Mouse (Mus musculus): ENCODE results near the gene Mvp. TPM values are rescaled to one million over a fixed set of nuclear protein-coding genes. Genes with fewer than 3 reads are reported as not detected.

Gene Mvp
- polyA plus RNA-seq, 1 experiment from 2014 or later = 44.6 TPM

DNA sequence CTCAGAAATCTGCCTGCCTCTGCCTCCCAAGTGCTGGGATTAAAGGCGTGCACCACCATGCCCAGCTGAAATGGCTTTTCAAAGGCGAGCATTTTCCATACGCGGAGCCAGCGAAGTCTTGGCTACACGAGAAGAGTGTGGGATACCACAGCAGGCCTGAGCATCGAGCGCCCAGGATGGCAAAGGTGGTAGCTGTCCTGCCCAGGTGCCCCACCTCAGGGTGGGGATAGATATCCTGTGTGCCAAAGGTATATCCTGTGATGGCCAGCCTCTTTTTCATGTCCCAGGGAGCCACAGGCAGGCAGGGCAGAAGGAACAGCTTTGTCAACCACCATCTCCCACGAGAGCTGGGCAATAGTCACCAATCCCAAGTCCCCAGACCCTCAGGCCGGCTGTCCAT is 1.6 kb downstream of the Mvp start:
- 93% methylated on average over 10 of the region's 10 CpGs for WGBS
- H3K27me3 ChIP-seq (replicated peaks; ENCODE audit: insufficient read depth, low read length) = no peaks in the 10 kb centered on the region
- H3K36me3 ChIP-seq (ENCODE audit: insufficient read depth, low read length) = no peaks in the 10 kb centered on the region
- peaks cover 4% of the 10 kb centered on the region; the same call in 1 of the 2 replicates for H3K4me1 ChIP-seq (ENCODE audit: insufficient read depth, low read depth, low read length)
- H3K9ac ChIP-seq (replicated peaks; ENCODE audit: low read depth) = no peak overlapping the region
- no peaks in the 10 kb centered on the region for H3K9me3 ChIP-seq (ENCODE audit: low read length)
- TF ChIP-seq CTCF (IDR thresholded peaks at IDR 0.05) (no peak), EP300 (IDR thresholded peaks at IDR 0.05) (no peak)
- H3K27ac ChIP-seq (ENCODE audit: low read length) = no peak overlapping the region
- no peak overlapping the region for H3K4me2 ChIP-seq (replicated peaks; ENCODE audit: low read depth, low read length)
- ATAC-seq = no peak
- DNase-seq (ENCODE audit: low spot score) = no peak
- H3K4me3 ChIP-seq (ENCODE audit: low read depth, low read length) = no peak overlapping the region

DNA sequence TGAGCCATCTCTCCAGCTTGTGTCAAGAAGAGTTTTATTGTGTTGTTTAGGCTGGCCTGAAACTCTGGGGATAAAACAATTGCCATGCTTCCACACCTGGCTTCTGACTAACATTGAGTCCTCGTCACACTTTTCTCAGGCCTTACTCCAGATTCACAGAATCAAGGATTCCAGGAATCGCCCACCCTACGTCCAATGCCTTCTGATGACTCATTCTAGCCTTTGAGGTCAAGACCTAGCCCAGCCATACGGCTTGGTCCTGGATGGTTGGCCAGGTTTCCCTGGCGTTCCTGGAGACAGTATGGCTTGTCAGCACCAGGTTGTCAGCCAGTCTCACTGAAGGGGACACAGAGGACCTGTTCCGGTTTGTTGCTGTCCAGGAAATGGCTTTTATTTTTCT is 2.0 kb downstream of the Mvp start:
- no peak overlapping the region for H3K4me3 ChIP-seq (ENCODE audit: low read depth, low read length)
- 75% methylated on average over 6 of the region's 6 CpGs for WGBS
- no peaks in the 10 kb centered on the region for H3K27me3 ChIP-seq (replicated peaks; ENCODE audit: insufficient read depth, low read length)
- H3K4me2 ChIP-seq (replicated peaks; ENCODE audit: low read depth, low read length) = no peak overlapping the region
- H3K9ac ChIP-seq (replicated peaks; ENCODE audit: low read depth) = no peak overlapping the region
- no peak for ATAC-seq
- no peak for TF ChIP-seq CTCF (IDR thresholded peaks at IDR 0.05)
- no peak for TF ChIP-seq EP300 (IDR thresholded peaks at IDR 0.05)
- no peak overlapping the region for H3K27ac ChIP-seq (ENCODE audit: low read length)
- no peaks in the 10 kb centered on the region for H3K36me3 ChIP-seq (ENCODE audit: insufficient read depth, low read length)
- no peak for DNase-seq (ENCODE audit: low spot score)
- H3K9me3 ChIP-seq (ENCODE audit: low read length) = no peaks in the 10 kb centered on the region
- H3K4me1 ChIP-seq (ENCODE audit: insufficient read depth, low read depth, low read length) = peaks cover 4% of the 10 kb centered on the region; the same call in 1 of the 2 replicates

DNA sequence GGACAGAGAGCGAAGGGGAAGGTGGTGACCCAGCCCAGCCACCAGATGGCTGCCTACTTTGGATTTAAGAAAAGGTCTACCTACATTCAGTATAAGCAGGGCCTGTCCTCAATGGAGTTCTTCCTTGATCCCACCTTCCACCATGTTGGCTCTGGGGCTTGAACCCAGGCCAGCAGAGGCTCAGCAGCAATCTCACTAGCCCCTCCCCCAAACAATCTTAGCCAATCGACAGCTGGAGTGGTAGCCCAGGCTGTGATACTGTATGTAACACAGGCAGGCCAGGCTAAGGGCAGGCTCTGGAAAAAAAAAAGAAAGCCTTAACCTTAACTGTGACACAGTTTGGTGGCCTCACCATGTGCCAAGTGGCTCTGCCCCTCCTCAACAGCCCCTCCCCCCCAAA is 2.7 kb downstream of the Mvp start:
- Histone ChIP-seq H3K27ac (ENCODE audit: low read length) (no peak overlapping the region), H3K4me1 (ENCODE audit: insufficient read depth, low read depth, low read length) (peaks cover 4% of the 10 kb centered on the region; the same call in 1 of the 2 replicates), H3K27me3 (replicated peaks; ENCODE audit: insufficient read depth, low read length) (no peaks in the 10 kb centered on the region), H3K36me3 (ENCODE audit: insufficient read depth, low read length) (no peaks in the 10 kb centered on the region), H3K4me2 (replicated peaks; ENCODE audit: low read depth, low read length) (no peak overlapping the region), H3K9ac (replicated peaks; ENCODE audit: low read depth) (no peak overlapping the region), H3K4me3 (ENCODE audit: low read depth, low read length) (no peak overlapping the region), H3K9me3 (ENCODE audit: low read length) (no peaks in the 10 kb centered on the region)
- no peak for ATAC-seq
- TF ChIP-seq CTCF (IDR thresholded peaks at IDR 0.05) (no peak), EP300 (IDR thresholded peaks at IDR 0.05) (no peak)
- WGBS = 60% methylated on average over 2 of the region's 2 CpGs
- DNase-seq (ENCODE audit: low spot score) = no peak

DNA sequence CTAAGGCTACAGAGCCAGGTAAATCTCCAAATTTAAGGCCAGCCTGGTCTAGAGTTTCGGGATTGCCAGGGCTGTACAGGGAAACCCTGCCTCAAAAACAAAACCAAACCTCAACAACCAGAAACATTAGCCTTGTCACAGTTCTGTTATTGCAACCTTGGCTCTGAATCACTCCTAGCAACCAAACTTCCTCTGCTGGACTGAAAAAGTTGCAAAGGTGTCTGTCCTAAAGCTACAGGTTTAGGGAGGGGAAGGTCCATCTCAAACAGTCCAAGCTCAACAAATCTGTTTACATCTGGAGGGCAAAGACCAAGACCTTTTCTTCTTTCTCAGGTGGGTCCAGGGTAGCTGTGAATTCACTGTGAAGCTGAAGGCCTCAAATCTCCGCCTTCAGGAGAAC is 3.4 kb downstream of the Mvp start:
- no peak for TF ChIP-seq CTCF (IDR thresholded peaks at IDR 0.05)
- no peak for TF ChIP-seq EP300 (IDR thresholded peaks at IDR 0.05)
- 85% methylated on average over 2 of the region's 2 CpGs for WGBS
- ATAC-seq = no peak

DNA sequence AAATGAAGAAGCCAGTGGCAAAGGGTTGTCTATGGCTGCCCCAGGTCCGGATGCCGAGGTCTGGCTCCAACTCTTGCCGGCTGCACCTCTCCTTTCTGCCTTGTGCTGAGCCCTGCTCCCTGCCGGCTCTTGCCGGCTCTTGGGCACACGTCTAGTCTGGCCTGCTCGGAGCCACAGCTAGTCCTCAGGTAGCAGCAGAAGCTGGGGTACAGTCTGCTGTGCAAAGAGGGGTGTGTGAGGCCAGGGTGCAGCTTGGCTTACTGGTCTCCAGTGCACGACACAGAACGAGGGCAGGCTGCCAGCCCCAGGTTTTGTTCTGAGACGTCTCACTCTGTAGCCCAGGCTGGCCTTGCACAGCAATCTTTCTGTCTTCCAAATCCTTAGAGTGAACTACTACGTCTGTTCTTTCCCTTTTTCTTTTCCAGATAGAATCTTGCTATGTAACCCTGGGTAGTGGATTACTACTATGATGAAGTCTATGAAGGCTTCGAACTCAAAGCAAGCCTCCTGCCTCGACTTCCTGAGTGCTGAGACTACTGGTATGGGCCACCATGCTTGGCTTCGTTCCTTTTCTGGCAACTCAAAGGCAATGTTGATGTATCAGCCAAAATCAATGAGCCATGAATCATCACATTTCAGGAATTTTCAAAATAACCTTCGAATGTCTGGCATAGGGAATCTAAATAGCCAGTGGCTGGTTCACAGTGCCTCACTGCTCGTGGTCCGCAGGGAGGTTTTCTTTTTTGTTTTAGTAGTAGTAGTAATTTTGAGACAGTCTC is 4.9 kb downstream of the Mvp start:
- Histone ChIP-seq H3K9me3 (ENCODE audit: low read length) (no peaks in the 10 kb centered on the region), H3K36me3 (ENCODE audit: insufficient read depth, low read length) (no peaks in the 10 kb centered on the region), H3K4me2 (replicated peaks; ENCODE audit: low read depth, low read length) (no peak overlapping the region), H3K4me1 (ENCODE audit: insufficient read depth, low read depth, low read length) (no peaks in the 10 kb centered on the region; the same call in 1 of the 2 replicates), H3K4me3 (ENCODE audit: low read depth, low read length) (no peak overlapping the region), H3K27me3 (replicated peaks; ENCODE audit: insufficient read depth, low read length) (no peaks in the 10 kb centered on the region), H3K9ac (replicated peaks; ENCODE audit: low read depth) (no peak overlapping the region), H3K27ac (ENCODE audit: low read length) (peak overlapping the region; percentile 86)
- ATAC-seq = no peak
- DNase-seq (ENCODE audit: low spot score) = no peak
- WGBS = 76% methylated on average over 17 of the region's 17 CpGs
- TF ChIP-seq CTCF (IDR thresholded peaks at IDR 0.05) = no peak
- TF ChIP-seq EP300 (IDR thresholded peaks at IDR 0.05) = no peak

More for the DNA sequence above, 3.4 kb downstream of the Mvp start:
- Histone ChIP-seq H3K27ac (ENCODE audit: low read length) (no peak overlapping the region), H3K9me3 (ENCODE audit: low read length) (no peaks in the 10 kb centered on the region), H3K27me3 (replicated peaks; ENCODE audit: insufficient read depth, low read length) (no peaks in the 10 kb centered on the region), H3K4me1 (ENCODE audit: insufficient read depth, low read depth, low read length) (peaks cover 4% of the 10 kb centered on the region; the same call in 1 of the 2 replicates), H3K4me3 (ENCODE audit: low read depth, low read length) (no peak overlapping the region), H3K36me3 (ENCODE audit: insufficient read depth, low read length) (no peaks in the 10 kb centered on the region), H3K9ac (replicated peaks; ENCODE audit: low read depth) (no peak overlapping the region), H3K4me2 (replicated peaks; ENCODE audit: low read depth, low read length) (no peak overlapping the region)
- DNase-seq (ENCODE audit: low spot score) = no peak

DNA sequence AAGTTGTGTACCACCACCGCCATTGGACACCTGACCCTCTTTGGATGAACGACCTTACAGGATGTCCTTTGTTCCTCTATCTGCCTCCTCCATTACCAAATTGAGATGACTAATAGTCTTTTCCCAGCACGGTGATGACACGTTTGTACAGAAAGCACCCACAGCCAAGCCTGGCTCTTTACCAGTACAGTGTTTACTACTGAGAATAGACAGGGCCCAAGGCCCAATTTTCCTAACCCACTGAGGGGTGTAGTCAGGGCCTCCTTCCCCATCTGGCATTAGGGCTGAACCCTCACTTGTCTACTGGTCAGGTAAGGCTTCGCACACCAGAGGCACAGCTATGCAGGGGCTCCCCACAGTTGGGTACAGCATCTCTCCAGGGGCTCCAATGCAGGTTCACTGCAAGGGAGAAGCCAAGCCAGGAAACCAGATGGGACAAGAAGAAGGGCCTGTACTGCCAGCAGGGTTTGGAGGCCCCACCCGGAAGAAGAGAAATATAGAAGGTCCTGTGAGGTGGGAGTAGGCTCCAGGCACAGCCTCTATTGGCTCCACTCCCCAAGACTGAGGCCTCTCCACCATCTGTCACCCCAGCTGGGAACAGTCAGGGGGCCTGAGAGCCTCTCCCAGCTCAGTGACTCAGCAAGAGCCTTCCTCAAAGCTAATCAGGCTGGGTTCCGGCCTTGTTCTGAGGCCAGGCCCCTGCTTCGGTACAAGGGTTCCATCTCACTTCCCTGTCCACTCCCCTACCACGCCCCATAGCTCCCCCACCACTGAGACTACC is 6.0 kb downstream of the Mvp start:
- Histone ChIP-seq H3K4me1 (ENCODE audit: insufficient read depth, low read depth, low read length) (no peaks in the 10 kb centered on the region; the same call in 1 of the 2 replicates), H3K4me3 (ENCODE audit: low read depth, low read length) (no peak overlapping the region), H3K27ac (ENCODE audit: low read length) (peak overlapping the region; percentile 86), H3K36me3 (ENCODE audit: insufficient read depth, low read length) (no peaks in the 10 kb centered on the region), H3K9me3 (ENCODE audit: low read length) (no peaks in the 10 kb centered on the region), H3K9ac (replicated peaks; ENCODE audit: low read depth) (no peak overlapping the region), H3K4me2 (replicated peaks; ENCODE audit: low read depth, low read length) (peak overlapping the region; percentile 19; the same call in 1 of the 2 replicates), H3K27me3 (replicated peaks; ENCODE audit: insufficient read depth, low read length) (no peaks in the 10 kb centered on the region)
- TF ChIP-seq EP300 (IDR thresholded peaks at IDR 0.05) = no peak; the same call in 1 of the 2 replicates
- no peak for TF ChIP-seq CTCF (IDR thresholded peaks at IDR 0.05)
- DNase-seq (ENCODE audit: low spot score) (peak; percentile 94), ATAC-seq (peak; percentile 96)
- 35% methylated on average over 9 of the region's 9 CpGs for WGBS

All from lung, postnatal 0 days (tissue).